13 mouse cellular contexts compared by ENCODE assay signal in the genomic region with DNA sequence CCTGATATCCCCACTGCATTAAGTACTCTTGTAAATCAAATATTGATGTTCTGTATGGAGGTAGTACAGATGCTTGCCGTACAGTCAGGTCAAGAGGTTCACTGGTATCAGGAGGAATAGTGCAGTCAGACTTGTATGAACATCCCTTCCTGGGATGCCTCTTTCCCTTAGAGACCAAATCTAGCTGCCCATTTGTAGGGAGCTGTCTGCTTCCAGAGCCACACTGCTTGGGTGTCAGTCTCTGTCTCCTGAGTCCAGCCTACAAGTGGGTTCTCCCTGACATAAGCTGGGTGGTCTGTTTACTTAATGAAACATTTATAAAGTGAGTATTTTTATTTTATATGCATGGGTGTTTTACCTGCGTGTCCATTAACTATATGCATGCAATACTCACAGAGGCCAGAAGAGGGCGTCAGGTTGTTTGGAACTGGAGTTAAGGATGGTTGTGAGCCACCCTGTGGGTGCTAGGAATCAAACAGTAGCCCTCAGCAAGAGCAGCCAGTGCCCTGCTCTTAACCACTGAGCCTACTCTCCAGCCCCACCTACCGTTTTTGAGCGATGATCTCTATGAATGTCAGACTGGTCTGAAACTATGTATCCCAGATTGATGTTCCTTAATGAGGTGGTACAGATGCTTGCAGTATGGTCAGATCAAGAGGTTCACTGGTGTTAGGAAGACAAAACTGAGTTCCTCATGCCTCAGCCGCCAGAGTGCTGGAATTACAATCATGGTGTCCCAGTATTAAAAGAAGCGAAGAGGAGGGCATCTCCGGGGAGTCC. TPM values are rescaled to one million over a fixed set of nuclear protein-coding genes. Genes with fewer than 3 reads are reported as not detected.
A peak's percentile ranks its signal among the peaks of the same experiment; 100 is the strongest.
DNase-seq lines count a peak whose midpoint lies in the region; ATAC-seq and TF ChIP-seq lines count a peak whose summit lies in the region.
"Had no signal": no experiment of that assay in that cellular context is flagged by ENCODE, and none has a peak within 500 bp of the region (broad histone marks: within the 10 kb centered on the region; RNA-seq: fewer than 3 reads in every experiment).

No protein-coding gene starts in this region.

- no peak overlapping the region for H3K4me3 ChIP-seq in heart, embryonic 15.5 days
- H3K4me3 ChIP-seq in midbrain, embryonic 11.5 days (ENCODE audit: low read depth, low read length) = no peak overlapping the region
- H3K4me3 ChIP-seq in midbrain, embryonic 15.5 days = no peak overlapping the region
- no peak overlapping the region for H3K4me3 ChIP-seq in hindbrain, embryonic 10.5 days
- H3K4me3 ChIP-seq: forebrain, embryonic 13.5 days; hindbrain, embryonic 15.5 days; liver, embryonic 13.5 days; stomach, embryonic 15.5 days had no signal

- peak overlapping the region; percentile 7; the same call in 1 of the 2 replicates for H3K27ac ChIP-seq in heart, embryonic 15.5 days
- H3K27ac ChIP-seq in midbrain, embryonic 11.5 days (ENCODE audit: low read depth, low read length) = no peak overlapping the region
- no peak overlapping the region for H3K27ac ChIP-seq in midbrain, embryonic 15.5 days
- H3K27ac ChIP-seq in hindbrain, embryonic 10.5 days = no peak overlapping the region
- H3K27ac ChIP-seq: forebrain, embryonic 13.5 days; hindbrain, embryonic 15.5 days had no signal

- H3K9ac ChIP-seq in heart, embryonic 15.5 days = no peak overlapping the region
- no peak overlapping the region for H3K9ac ChIP-seq in midbrain, embryonic 11.5 days (ENCODE audit: low read length)
- no peak overlapping the region for H3K9ac ChIP-seq in midbrain, embryonic 15.5 days
- H3K9ac ChIP-seq: forebrain, embryonic 13.5 days; hindbrain, embryonic 15.5 days; liver, embryonic 13.5 days; stomach, embryonic 15.5 days had no signal

- 0 out of 2 replicates have a peak, but pooled peaks cover 8% of the 10 kb centered on the region for H3K36me3 ChIP-seq in heart, embryonic 15.5 days
- no peaks in the 10 kb centered on the region for H3K36me3 ChIP-seq in midbrain, embryonic 11.5 days (ENCODE audit: control insufficient read depth, insufficient read depth, low read length)
- H3K36me3 ChIP-seq in midbrain, embryonic 15.5 days (replicated peaks) = no peaks in the 10 kb centered on the region
- H3K36me3 ChIP-seq in splenic B cell, adult 2 months (ENCODE audit: control insufficient read depth, insufficient read depth, low read length, poor library complexity, severe bottlenecking) = peaks cover 2% of the 10 kb centered on the region; the same call in 1 of the 2 replicates
- peaks cover 17% of the 10 kb centered on the region for H3K36me3 ChIP-seq in hindbrain, embryonic 10.5 days
- H3K36me3 ChIP-seq: stomach, embryonic 15.5 days had no signal

- no peak for ATAC-seq in heart, embryonic 15.5 days (replicated peaks; ENCODE audit: insufficient number of reproducible peaks, insufficient read depth, low FRiP score, low read depth)
- no peak for ATAC-seq in midbrain, embryonic 11.5 days (ENCODE audit: low FRiP score)
- ATAC-seq in midbrain, embryonic 15.5 days (replicated peaks) = no peak
- no peak for ATAC-seq in Patski
- ATAC-seq: forebrain, embryonic 13.5 days had no signal

- H3K4me2 ChIP-seq in heart, embryonic 15.5 days = no peak overlapping the region
- no peak overlapping the region for H3K4me2 ChIP-seq in midbrain, embryonic 11.5 days
- H3K4me2 ChIP-seq in midbrain, embryonic 15.5 days = no peak overlapping the region
- H3K4me2 ChIP-seq: forebrain, embryonic 13.5 days; hindbrain, embryonic 15.5 days; stomach, embryonic 15.5 days had no signal

- no peaks in the 10 kb centered on the region for H3K27me3 ChIP-seq in heart, embryonic 15.5 days
- H3K27me3 ChIP-seq in midbrain, embryonic 11.5 days (ENCODE audit: control insufficient read depth, insufficient read depth, low read length) = no peaks in the 10 kb centered on the region
- no peaks in the 10 kb centered on the region for H3K27me3 ChIP-seq in midbrain, embryonic 15.5 days (replicated peaks)
- no peaks in the 10 kb centered on the region for H3K27me3 ChIP-seq in Patski
- H3K27me3 ChIP-seq in splenic B cell, adult 2 months (ENCODE audit: control insufficient read depth, insufficient read depth, low read length, poor library complexity, severe bottlenecking) = no peaks in the 10 kb centered on the region
- H3K27me3 ChIP-seq in hindbrain, embryonic 10.5 days (ENCODE audit: insufficient read depth, poor library complexity, severe bottlenecking) = no peaks in the 10 kb centered on the region
- H3K27me3 ChIP-seq: forebrain, embryonic 13.5 days; hindbrain, embryonic 15.5 days; liver, embryonic 13.5 days; stomach, embryonic 15.5 days had no signal

- DNase-seq in heart, postnatal 10 days = no peak
- peak; percentile 77 for DNase-seq in midbrain, embryonic 11.5 days (ENCODE audit: low spot score, missing footprints)
- DNase-seq in Patski (ENCODE audit: low read depth, low spot score) = no peak
- peak; percentile 50 for DNase-seq in splenic B cell, adult 2 months (ENCODE audit: low read depth, low spot score)
- no peak for DNase-seq in right cerebral cortex, postnatal 25 days
- no peak for DNase-seq in hindbrain, embryonic 10.5 days (ENCODE audit: low spot score)
- DNase-seq: liver, embryonic 13.5 days; midbrain, embryonic 14.5 days had no signal

- peak; percentile 59 for TF ChIP-seq CTCF in Patski (IDR thresholded peaks at IDR 0.05)

- H3K9me3 ChIP-seq in heart, embryonic 15.5 days (replicated peaks) = no peaks in the 10 kb centered on the region
- H3K9me3 ChIP-seq in midbrain, embryonic 11.5 days (ENCODE audit: control insufficient read depth, low read length) = no peaks in the 10 kb centered on the region
- no peaks in the 10 kb centered on the region for H3K9me3 ChIP-seq in midbrain, embryonic 15.5 days
- peaks cover 4% of the 10 kb centered on the region; the same call in 1 of the 2 replicates for H3K9me3 ChIP-seq in hindbrain, embryonic 10.5 days
- H3K9me3 ChIP-seq: forebrain, embryonic 13.5 days; hindbrain, embryonic 15.5 days; liver, embryonic 13.5 days; stomach, embryonic 15.5 days had no signal

- WGBS in heart, embryonic 15.5 days = 89% methylated on average over 8 of the region's 8 CpGs
- WGBS in midbrain, embryonic 11.5 days = 93% methylated on average over 8 of the region's 8 CpGs
- whole genome bisulfite sequencing in midbrain, embryonic 15.5 days = 88% methylated on average over 8 of the region's 8 CpGs
- 90% methylated on average over 8 of the region's 8 CpGs for WGBS in hindbrain, embryonic 10.5 days

- POLR2A ChIA-PET in Patski (lab: Charles Lee) = no interaction called here

- in situ Hi-C loops in Patski (cut with MboI; ENCODE audit: low pct_unique_long_range_greater_than_20kb) = loop anchor here (5.0 kb wide), 1 partner anchor 72 kb away; no protein-coding TSS in a partner anchor

- CTCF ChIA-PET in Patski (lab: Charles Lee) = interaction anchor here (0.9 to 1.4 kb wide), 3 partner anchors 8 to 76 kb away, joined by 3 to 4 read pairs (median 3); partner anchors contain the start of gene 1600014C10Rik

- intact Hi-C loops in heart, postnatal 10 days (cut with DNase I) = no loop called here

- no peaks in the 10 kb centered on the region for H3K4me1 ChIP-seq in heart, embryonic 15.5 days (replicated peaks)
- no peaks in the 10 kb centered on the region for H3K4me1 ChIP-seq in midbrain, embryonic 11.5 days (ENCODE audit: control insufficient read depth, insufficient read depth, low read length)
- no peaks in the 10 kb centered on the region for H3K4me1 ChIP-seq in midbrain, embryonic 15.5 days
- H3K4me1 ChIP-seq in hindbrain, embryonic 10.5 days (replicated peaks) = no peaks in the 10 kb centered on the region
- H3K4me1 ChIP-seq: forebrain, embryonic 13.5 days; hindbrain, embryonic 15.5 days; stomach, embryonic 15.5 days had no signal

RNA-seq across cellular contexts. Expression of gene 1600014C10Rik, which starts 7.2 kb away (rescaled TPM):
- 14.9 and 20.4 TPM in 2 replicates for polyA plus RNA-seq in heart, embryonic 15.5 days (2015; fragmentation: Nextera tagmentation; extraction: Ambion mirVana)
- 10 to 100 TPM; 21.5 to 25.1 TPM for total RNA-seq in heart, postnatal 10 days (2021)
- 17.0 and 17.2 TPM in 2 replicates for polyA plus RNA-seq in midbrain, embryonic 11.5 days (2014; fragmentation: Nextera tagmentation; extraction: Ambion mirVana)
- 29.5 and 31.9 TPM in 2 replicates for polyA plus RNA-seq in midbrain, embryonic 15.5 days (2015; fragmentation: Nextera tagmentation; extraction: Ambion mirVana)
- polyA plus RNA-seq in Patski (2021) = 25.0 TPM
- 15.1 and 15.2 TPM in 2 replicates for polyA plus RNA-seq in hindbrain, embryonic 10.5 days (2016; fragmentation: Nextera tagmentation; extraction: Ambion mirVana)

RNA-seq across cellular contexts. Expression of gene Plekhf1, which starts 37.6 kb away (rescaled TPM):
- 5.4 and 6.4 TPM in 2 replicates for polyA plus RNA-seq in heart, embryonic 15.5 days (2015; fragmentation: Nextera tagmentation; extraction: Ambion mirVana)
- 10 to 100 TPM in 1 of 2 experiments, 1 to 10 TPM in 1; 9.7 to 11.0 TPM for total RNA-seq in heart, postnatal 10 days (2021)
- polyA plus RNA-seq in midbrain, embryonic 11.5 days (2014; fragmentation: Nextera tagmentation; extraction: Ambion mirVana) = 1.4 and 1.5 TPM in 2 replicates
- polyA plus RNA-seq in midbrain, embryonic 15.5 days (2015; fragmentation: Nextera tagmentation; extraction: Ambion mirVana) = 0.48 and 0.72 TPM in 2 replicates
- polyA plus RNA-seq in Patski (2021) = 18.4 TPM
- 2.5 and 3.2 TPM in 2 replicates for polyA plus RNA-seq in hindbrain, embryonic 10.5 days (2016; fragmentation: Nextera tagmentation; extraction: Ambion mirVana)

Comparison
In these comparisons a context has a peak if more than half of its experiments do, and no peak if none do; other contexts are left out.
1. DNase-seq: peak in midbrain, embryonic 11.5 days (single experiment) and splenic B cell, adult 2 months (single experiment); none in heart, postnatal 10 days (0 of 2), Patski (single experiment), right cerebral cortex, postnatal 25 days (single experiment) and hindbrain, embryonic 10.5 days (single experiment).